Mouse (Mus musculus): ENCODE measurements at regions not wholly inside any gene's neighbourhood (a gene's known extent, or its start where the extent isn't known, plus 50 kb on each side); places are given as distances from the start of the nearest gene placed in this dataset.

DNA sequence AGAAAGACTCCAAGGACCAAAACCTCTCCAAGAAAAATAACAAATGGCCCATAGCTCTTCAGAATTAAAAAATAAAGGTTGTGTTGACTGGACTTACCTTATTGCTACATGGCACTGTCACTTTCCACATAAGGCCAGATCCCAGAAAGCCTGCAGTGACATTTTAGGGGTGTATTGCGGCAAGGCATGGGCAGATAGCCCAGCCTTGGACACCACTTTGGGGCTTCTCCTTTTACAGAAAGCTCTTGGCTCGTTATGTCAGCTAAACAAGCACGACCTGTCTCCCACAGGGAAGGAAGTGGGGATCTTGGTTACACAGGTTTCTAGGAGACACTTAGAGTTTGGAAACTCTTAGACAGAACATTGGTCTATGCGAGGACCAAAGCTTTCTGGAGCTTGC lies 241.3 kb upstream of the Stt3b start:
- Histone ChIP-seq H3K4me3 (no peak overlapping the region), H3K27me3 (no peaks in the 10 kb centered on the region), H3K27ac (no peak overlapping the region), H3K4me2 (no peak overlapping the region), H3K4me1 (replicated peaks) (peaks cover 13% of the 10 kb centered on the region; the same call in 1 of the 2 replicates), H3K9ac (no peak overlapping the region), H3K9me3 (replicated peaks) (no peaks in the 10 kb centered on the region), H3K36me3 (no peaks in the 10 kb centered on the region)
- 77% methylated on average over 4 of the region's 4 CpGs for WGBS
- ATAC-seq (replicated peaks; ENCODE audit: insufficient number of reproducible peaks, insufficient read depth, low FRiP score, low read depth): no peak

DNA sequence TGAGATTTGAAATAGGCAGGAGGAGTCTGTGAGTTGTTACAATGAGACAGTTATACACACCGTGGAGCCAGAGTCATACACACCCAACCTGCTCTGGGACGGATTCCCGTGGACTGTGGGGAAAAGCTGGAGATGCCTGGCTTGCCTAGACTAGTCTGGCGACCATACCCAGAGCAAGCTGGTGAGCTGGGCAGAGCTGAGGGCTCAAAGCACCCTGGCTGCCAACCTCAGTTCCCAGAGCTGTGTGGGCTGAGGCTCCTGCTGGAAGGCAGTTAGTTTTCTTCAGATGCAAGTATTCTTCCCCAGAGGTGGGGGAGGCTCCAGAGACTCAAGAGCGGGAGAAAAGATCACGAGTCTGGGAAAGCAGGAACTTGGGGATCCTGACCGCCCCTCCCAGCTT lies 247.9 kb upstream of the Stt3b start:
- no peaks in the 10 kb centered on the region for H3K9me3 ChIP-seq (replicated peaks)
- H3K27ac ChIP-seq: no peak overlapping the region
- 0 out of 2 replicates have a peak, but pooled peaks cover 3% of the 10 kb centered on the region for H3K4me1 ChIP-seq (replicated peaks)
- no peak overlapping the region for H3K4me2 ChIP-seq
- 78% methylated on average over 7 of the region's 7 CpGs for WGBS
- no peak overlapping the region for H3K4me3 ChIP-seq
- no peaks in the 10 kb centered on the region for H3K36me3 ChIP-seq
- no peak overlapping the region for H3K9ac ChIP-seq
- no peak for ATAC-seq (replicated peaks; ENCODE audit: insufficient number of reproducible peaks, insufficient read depth, low FRiP score, low read depth)
- no peaks in the 10 kb centered on the region for H3K27me3 ChIP-seq

DNA sequence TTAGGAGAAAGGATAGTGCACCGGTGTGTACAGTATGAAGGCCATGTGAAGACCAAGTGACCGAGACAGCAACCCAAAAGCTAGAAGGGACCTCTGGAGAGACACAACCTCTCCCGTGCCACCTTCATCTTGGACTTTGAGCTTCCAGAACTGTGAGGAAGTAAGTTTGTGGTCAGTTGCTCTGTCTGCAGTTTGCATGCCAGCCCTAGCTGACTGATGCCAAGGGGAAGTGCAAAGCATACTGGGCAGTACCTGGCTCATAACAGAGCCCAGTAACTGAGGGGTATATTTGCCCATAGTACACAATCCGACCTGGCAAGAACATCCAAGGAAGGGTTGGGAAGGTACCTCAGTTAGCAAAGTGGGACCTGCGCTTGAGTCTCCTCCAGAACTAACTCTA lies 249.3 kb upstream of the Stt3b start:
- no peak for ATAC-seq (replicated peaks; ENCODE audit: insufficient number of reproducible peaks, insufficient read depth, low FRiP score, low read depth)
- H3K27me3 ChIP-seq: no peaks in the 10 kb centered on the region
- no peak overlapping the region for H3K4me2 ChIP-seq
- H3K9me3 ChIP-seq (replicated peaks): no peaks in the 10 kb centered on the region
- H3K9ac ChIP-seq: no peak overlapping the region
- WGBS: 92% methylated on average over 5 of the region's 5 CpGs
- no peaks in the 10 kb centered on the region for H3K36me3 ChIP-seq
- H3K27ac ChIP-seq: no peak overlapping the region
- 0 out of 2 replicates have a peak, but pooled peaks cover 3% of the 10 kb centered on the region for H3K4me1 ChIP-seq (replicated peaks)
- no peak overlapping the region for H3K4me3 ChIP-seq

DNA sequence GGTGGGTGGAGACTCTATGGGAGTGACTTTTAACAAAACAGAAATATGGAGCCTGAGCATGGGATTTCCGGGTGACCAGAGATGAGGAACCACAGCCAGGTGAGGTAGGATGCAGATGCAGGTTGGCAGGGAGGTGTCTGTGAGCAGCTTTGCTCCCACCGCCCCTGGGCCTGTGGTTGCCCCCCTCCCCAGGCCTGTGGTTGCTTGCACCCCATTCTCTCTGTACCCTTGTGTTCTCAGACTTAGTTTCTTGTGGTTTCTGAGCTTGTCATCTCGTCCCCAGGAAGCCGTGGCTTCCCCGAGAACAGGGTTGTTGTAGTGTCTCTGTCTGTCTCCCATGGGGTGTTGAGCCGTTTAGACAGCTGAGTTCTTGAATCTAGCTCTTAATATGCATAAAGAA lies 251.0 kb upstream of the Stt3b start:
- H3K36me3 ChIP-seq: no peaks in the 10 kb centered on the region
- no peak overlapping the region for H3K9ac ChIP-seq
- H3K4me1 ChIP-seq (replicated peaks): 0 out of 2 replicates have a peak, but pooled peaks cover 3% of the 10 kb centered on the region
- no peaks in the 10 kb centered on the region for H3K27me3 ChIP-seq
- no peak overlapping the region for H3K27ac ChIP-seq
- WGBS: 74% methylated on average over 6 of the region's 6 CpGs
- H3K4me3 ChIP-seq: no peak overlapping the region
- ATAC-seq (replicated peaks; ENCODE audit: insufficient number of reproducible peaks, insufficient read depth, low FRiP score, low read depth): no peak
- H3K9me3 ChIP-seq (replicated peaks): no peaks in the 10 kb centered on the region
- no peak overlapping the region for H3K4me2 ChIP-seq

DNA sequence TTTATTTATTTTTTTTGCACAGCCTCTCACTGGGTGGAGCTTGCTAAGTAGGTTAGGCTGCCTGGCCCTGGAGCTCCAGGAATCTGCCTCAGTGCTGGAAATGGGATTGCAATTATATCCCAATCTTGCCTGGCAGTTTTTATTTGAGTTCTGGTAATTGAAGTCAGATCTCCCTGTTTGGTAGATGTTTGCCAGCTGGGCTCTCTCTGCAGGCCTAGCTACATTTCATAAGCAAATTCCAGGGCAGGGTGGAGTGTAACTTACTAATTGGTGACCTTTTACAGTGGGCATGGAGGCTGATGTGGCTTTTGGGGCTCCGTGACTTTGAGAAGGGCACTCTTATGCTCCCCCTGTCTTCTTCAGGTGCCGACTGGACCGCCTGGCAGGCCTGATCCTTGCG lies 252.6 kb upstream of the Stt3b start:
- Histone ChIP-seq H3K36me3 (no peaks in the 10 kb centered on the region), H3K4me3 (no peak overlapping the region), H3K4me1 (replicated peaks) (0 out of 2 replicates have a peak, but pooled peaks cover 3% of the 10 kb centered on the region), H3K27me3 (no peaks in the 10 kb centered on the region), H3K27ac (no peak overlapping the region), H3K9me3 (replicated peaks) (no peaks in the 10 kb centered on the region), H3K4me2 (no peak overlapping the region), H3K9ac (no peak overlapping the region)
- WGBS: 55% methylated on average over 4 of the region's 4 CpGs
- no peak for ATAC-seq (replicated peaks; ENCODE audit: insufficient number of reproducible peaks, insufficient read depth, low FRiP score, low read depth)

DNA sequence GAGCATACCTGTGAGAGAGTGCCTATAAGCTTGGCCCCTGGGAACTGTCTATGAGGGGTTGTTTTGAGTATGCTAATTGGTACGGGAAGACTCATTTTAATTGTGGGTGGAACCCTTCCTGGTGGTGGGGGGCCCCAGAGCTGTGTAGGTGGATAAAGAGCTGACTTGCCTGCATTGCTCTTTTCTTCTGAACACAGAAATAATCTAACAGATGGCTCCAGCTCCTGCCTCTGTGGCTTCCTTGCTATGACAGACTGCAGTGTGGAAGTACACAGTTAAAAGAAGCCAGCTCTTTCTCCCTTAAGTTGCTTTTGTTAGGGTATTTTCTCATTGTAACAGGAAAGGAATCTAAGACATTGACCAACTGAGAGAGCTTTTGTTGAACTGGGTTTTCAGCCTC lies 254.1 kb upstream of the Stt3b start:
- H3K36me3 ChIP-seq: no peaks in the 10 kb centered on the region
- H3K27ac ChIP-seq: no peak overlapping the region
- ATAC-seq (replicated peaks; ENCODE audit: insufficient number of reproducible peaks, insufficient read depth, low FRiP score, low read depth): no peak
- no peaks in the 10 kb centered on the region for H3K27me3 ChIP-seq
- H3K4me2 ChIP-seq: no peak overlapping the region
- 73% methylated on average over 1 of the region's 1 CpGs for WGBS
- H3K4me3 ChIP-seq: no peak overlapping the region
- no peak overlapping the region for H3K9ac ChIP-seq
- H3K9me3 ChIP-seq (replicated peaks): no peaks in the 10 kb centered on the region
- peaks cover 9% of the 10 kb centered on the region for H3K4me1 ChIP-seq (replicated peaks)

DNA sequence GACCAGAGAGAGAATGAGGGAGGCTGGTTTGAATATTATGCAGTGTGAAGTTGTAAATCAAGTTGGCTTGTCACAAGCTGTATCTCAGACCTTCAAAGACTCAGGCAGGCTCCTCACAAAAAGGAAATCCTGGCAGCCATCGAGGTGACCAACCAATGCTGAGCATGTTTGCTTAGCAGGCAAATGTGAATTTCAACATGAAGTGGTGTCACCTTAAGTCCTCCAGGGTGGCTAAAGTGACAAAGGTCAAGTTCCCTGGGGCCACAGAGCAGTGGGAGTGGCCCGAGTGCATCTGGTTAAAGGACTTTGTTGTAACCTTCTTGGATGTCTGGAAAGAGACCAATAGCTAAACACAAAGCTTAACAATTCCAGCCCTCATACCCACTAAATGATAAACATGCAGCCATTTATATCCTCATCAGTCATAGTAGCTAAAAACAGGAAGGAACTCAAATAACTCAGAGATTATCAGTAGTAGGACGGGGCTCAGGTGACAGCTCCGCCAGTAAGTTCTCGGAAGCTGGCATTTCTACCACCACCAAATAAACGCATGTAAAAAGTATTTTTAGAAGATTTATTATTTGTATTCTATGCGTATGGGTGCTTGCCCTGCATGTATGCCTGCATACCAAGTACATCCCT lies 258.6 kb upstream of the Stt3b start:
- H3K4me1 ChIP-seq (replicated peaks): peaks cover 6% of the 10 kb centered on the region
- H3K9me3 ChIP-seq (replicated peaks): no peaks in the 10 kb centered on the region
- no peak overlapping the region for H3K9ac ChIP-seq
- no peaks in the 10 kb centered on the region for H3K36me3 ChIP-seq
- H3K27ac ChIP-seq: no peak overlapping the region
- no peak overlapping the region for H3K4me3 ChIP-seq
- H3K27me3 ChIP-seq: no peaks in the 10 kb centered on the region
- 46% methylated on average over 7 of the region's 7 CpGs for WGBS
- no peak overlapping the region for H3K4me2 ChIP-seq
- ATAC-seq (replicated peaks; ENCODE audit: insufficient number of reproducible peaks, insufficient read depth, low FRiP score, low read depth): no peak

DNA sequence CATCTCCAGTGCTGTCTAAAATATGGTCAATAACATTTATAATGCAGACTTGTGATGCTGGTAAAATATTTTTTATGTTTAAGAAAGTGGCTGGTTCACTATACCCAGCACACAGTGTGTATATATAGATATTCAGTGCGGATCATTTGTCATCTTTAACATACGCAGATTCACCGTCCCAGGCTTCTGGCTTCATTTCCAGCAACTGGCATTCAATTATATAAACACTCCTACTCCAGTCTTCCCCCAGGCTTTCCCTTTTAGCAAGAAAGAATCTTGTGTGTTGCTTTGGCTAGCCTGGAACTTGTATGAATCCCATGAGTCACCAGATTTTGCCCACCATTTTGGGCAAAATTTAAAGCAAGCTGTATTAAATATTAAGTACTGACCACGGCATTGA lies 260.8 kb upstream of the Stt3b start:
- ATAC-seq (replicated peaks; ENCODE audit: insufficient number of reproducible peaks, insufficient read depth, low FRiP score, low read depth): no peak
- peaks cover 6% of the 10 kb centered on the region for H3K4me1 ChIP-seq (replicated peaks)
- WGBS: 83% methylated on average over 4 of the region's 4 CpGs
- H3K27ac ChIP-seq: no peak overlapping the region
- H3K4me2 ChIP-seq: no peak overlapping the region
- no peak overlapping the region for H3K9ac ChIP-seq
- no peaks in the 10 kb centered on the region for H3K9me3 ChIP-seq (replicated peaks)
- no peaks in the 10 kb centered on the region for H3K36me3 ChIP-seq
- H3K27me3 ChIP-seq: no peaks in the 10 kb centered on the region
- no peak overlapping the region for H3K4me3 ChIP-seq

DNA sequence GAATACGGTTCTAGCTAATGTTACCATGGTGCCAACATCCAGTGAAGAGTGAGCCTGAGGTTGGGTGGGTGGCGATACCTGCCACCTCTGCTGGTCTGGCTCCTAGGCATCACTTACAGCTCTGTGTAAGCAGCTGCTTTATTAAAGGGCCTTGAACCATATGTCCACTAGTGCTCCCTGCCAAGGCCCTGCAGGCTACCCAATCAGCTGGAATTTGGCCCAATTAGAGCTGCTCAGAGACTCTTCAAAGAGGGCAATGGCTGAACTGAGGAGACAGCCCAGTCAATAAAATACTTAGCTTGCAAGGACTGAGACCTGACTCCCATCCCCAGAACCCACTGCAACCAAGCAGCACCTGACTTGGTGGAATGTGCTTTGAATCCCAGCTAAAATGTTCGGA lies 270.9 kb upstream of the Stt3b start:
- Histone ChIP-seq H3K4me1 (replicated peaks) (no peaks in the 10 kb centered on the region), H3K27me3 (no peaks in the 10 kb centered on the region), H3K27ac (no peak overlapping the region), H3K4me3 (no peak overlapping the region), H3K9me3 (replicated peaks) (no peaks in the 10 kb centered on the region), H3K4me2 (no peak overlapping the region), H3K9ac (no peak overlapping the region), H3K36me3 (no peaks in the 10 kb centered on the region)
- 80% methylated on average over 3 of the region's 3 CpGs for WGBS
- no peak for ATAC-seq (replicated peaks; ENCODE audit: insufficient number of reproducible peaks, insufficient read depth, low FRiP score, low read depth)

DNA sequence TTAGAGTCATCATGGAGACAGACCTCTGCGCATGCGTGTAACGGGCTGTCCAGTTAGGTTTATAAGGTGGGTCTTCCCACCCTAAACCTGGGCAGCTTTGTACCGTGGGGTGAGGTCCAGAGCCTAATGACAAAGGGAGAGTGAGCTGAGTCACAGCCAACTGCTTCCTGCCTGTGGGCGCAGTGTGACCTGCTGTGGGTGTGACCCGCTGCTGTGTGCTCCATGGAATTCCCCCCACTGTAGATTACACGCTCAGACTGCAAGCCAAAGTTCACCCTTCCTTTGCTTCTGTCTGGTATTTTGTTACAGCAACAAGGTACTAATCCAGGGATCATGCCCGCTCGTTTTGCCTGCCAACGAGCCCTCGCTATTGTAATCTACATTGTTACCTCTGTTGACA lies 273.3 kb upstream of the Stt3b start:
- ATAC-seq (replicated peaks; ENCODE audit: insufficient number of reproducible peaks, insufficient read depth, low FRiP score, low read depth): no peak
- WGBS: 83% methylated on average over 11 of the region's 11 CpGs
- H3K27ac ChIP-seq: no peak overlapping the region
- no peaks in the 10 kb centered on the region for H3K27me3 ChIP-seq
- H3K36me3 ChIP-seq: no peaks in the 10 kb centered on the region
- no peak overlapping the region for H3K4me3 ChIP-seq
- no peaks in the 10 kb centered on the region for H3K4me1 ChIP-seq (replicated peaks)
- H3K9ac ChIP-seq: no peak overlapping the region
- no peaks in the 10 kb centered on the region for H3K9me3 ChIP-seq (replicated peaks)
- no peak overlapping the region for H3K4me2 ChIP-seq

DNA sequence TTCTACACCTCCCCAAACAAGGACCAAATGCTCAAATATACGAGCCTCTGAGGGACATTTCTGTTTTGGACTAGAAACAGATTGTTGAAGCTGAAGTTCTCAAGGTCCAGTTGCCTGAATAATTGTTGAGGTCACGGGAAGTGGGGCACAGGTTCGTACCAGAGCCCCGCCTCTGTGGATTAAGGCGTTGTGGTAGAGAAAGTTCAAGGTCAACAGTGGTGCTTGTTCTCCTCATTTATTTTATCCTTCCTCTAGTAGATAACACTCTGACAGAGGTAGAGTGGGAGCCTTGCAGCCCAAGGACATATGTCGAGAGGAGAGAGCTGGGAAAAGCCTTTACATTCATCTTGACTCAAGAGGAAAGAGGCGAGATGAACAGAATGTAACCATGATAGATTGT lies 274.7 kb upstream of the Stt3b start:
- no peak overlapping the region for H3K9ac ChIP-seq
- no peak overlapping the region for H3K27ac ChIP-seq
- H3K4me3 ChIP-seq: no peak overlapping the region
- WGBS: 67% methylated on average over 7 of the region's 7 CpGs
- no peak for ATAC-seq (replicated peaks; ENCODE audit: insufficient number of reproducible peaks, insufficient read depth, low FRiP score, low read depth)
- H3K4me2 ChIP-seq: no peak overlapping the region
- no peaks in the 10 kb centered on the region for H3K27me3 ChIP-seq
- no peaks in the 10 kb centered on the region for H3K4me1 ChIP-seq (replicated peaks)
- no peaks in the 10 kb centered on the region for H3K9me3 ChIP-seq (replicated peaks)
- no peaks in the 10 kb centered on the region for H3K36me3 ChIP-seq

DNA sequence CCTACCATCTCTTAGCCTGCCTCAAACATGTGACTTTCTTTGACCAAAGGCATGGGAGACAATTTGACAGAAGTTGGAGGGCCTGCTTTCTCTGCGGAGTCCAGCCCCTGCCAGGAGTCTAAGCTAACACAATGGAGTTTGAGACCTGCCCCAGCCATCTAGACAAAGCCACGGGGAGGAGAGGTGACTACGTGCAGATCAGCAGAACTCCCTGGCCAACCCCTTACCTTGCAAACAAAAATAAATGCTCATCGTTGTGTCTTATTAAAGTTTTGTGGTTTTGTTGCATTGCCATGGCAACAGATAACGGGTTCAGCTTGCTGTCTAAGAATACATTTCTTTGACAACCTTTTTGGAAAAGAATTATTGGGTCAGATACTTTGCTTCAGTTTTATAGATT lies 282.2 kb upstream of the Stt3b start:
- Histone ChIP-seq H3K9ac (no peak overlapping the region), H3K9me3 (replicated peaks) (no peaks in the 10 kb centered on the region), H3K4me1 (replicated peaks) (no peaks in the 10 kb centered on the region), H3K36me3 (no peaks in the 10 kb centered on the region), H3K4me3 (no peak overlapping the region), H3K27ac (no peak overlapping the region), H3K27me3 (no peaks in the 10 kb centered on the region), H3K4me2 (no peak overlapping the region)
- WGBS: 75% methylated on average over 5 of the region's 5 CpGs
- no peak for ATAC-seq (replicated peaks; ENCODE audit: insufficient number of reproducible peaks, insufficient read depth, low FRiP score, low read depth)
